In genomic region chr1:182061203-182061602, GRCm38 (mm10) we compare ENCODE assay signal across 23 mouse cellular contexts. TPM values are rescaled to one million over a fixed set of nuclear protein-coding genes. Genes with fewer than 3 reads are reported as not detected.
A peak's percentile ranks its signal among the peaks of the same experiment; 100 is the strongest.
DNase-seq lines count a peak whose midpoint lies in the region; ATAC-seq and TF ChIP-seq lines count a peak whose summit lies in the region.
"Had no signal": no experiment of that assay in that cellular context is flagged by ENCODE, and none has a peak within 500 bp of the region (broad histone marks: within the 10 kb centered on the region; RNA-seq: fewer than 3 reads in every experiment).

No protein-coding gene starts in this region.

- H3K36me3 ChIP-seq in intestine, embryonic 15.5 days: no peaks in the 10 kb centered on the region
- H3K36me3 ChIP-seq in intestine, postnatal 0 days (ENCODE audit: control insufficient read depth, insufficient read depth): no peaks in the 10 kb centered on the region
- no peaks in the 10 kb centered on the region for H3K36me3 ChIP-seq in stomach, postnatal 0 days (ENCODE audit: control insufficient read depth, insufficient read depth, low read length)
- H3K36me3 ChIP-seq in limb, embryonic 10.5 days: no peaks in the 10 kb centered on the region
- H3K36me3 ChIP-seq: embryonic facial prominence, embryonic 10.5 days; embryonic facial prominence, embryonic 12.5 days; forebrain, embryonic 15.5 days; G1E had no signal

- no peak for TF ChIP-seq CTCF in intestine, postnatal 0 days (IDR thresholded peaks at IDR 0.05; ENCODE audit: low read depth)
- no peak for TF ChIP-seq CTCF in stomach, postnatal 0 days (IDR thresholded peaks at IDR 0.05; ENCODE audit: low read depth)

- no peaks in the 10 kb centered on the region for H3K9me3 ChIP-seq in intestine, embryonic 15.5 days
- H3K9me3 ChIP-seq in intestine, postnatal 0 days (ENCODE audit: control insufficient read depth): no peaks in the 10 kb centered on the region
- H3K9me3 ChIP-seq in stomach, postnatal 0 days (ENCODE audit: control insufficient read depth, low read length): no peaks in the 10 kb centered on the region
- H3K9me3 ChIP-seq in limb, embryonic 10.5 days (replicated peaks): no peaks in the 10 kb centered on the region
- H3K9me3 ChIP-seq: embryonic facial prominence, embryonic 10.5 days; embryonic facial prominence, embryonic 12.5 days; forebrain, embryonic 13.5 days; forebrain, embryonic 15.5 days; G1E had no signal

- TF ChIP-seq EP300 in stomach, postnatal 0 days (optimal IDR thresholded peaks at IDR 0.05): no peak

- no peak overlapping the region for H3K9ac ChIP-seq in intestine, embryonic 15.5 days
- H3K9ac ChIP-seq in intestine, postnatal 0 days (ENCODE audit: low read depth, low read length): no peak overlapping the region
- no peak overlapping the region for H3K9ac ChIP-seq in stomach, postnatal 0 days (ENCODE audit: low read length)
- H3K9ac ChIP-seq: embryonic facial prominence, embryonic 12.5 days; forebrain, embryonic 13.5 days; forebrain, embryonic 15.5 days had no signal

- no peak overlapping the region for H3K27ac ChIP-seq in intestine, embryonic 15.5 days
- H3K27ac ChIP-seq in intestine, postnatal 0 days (ENCODE audit: low read depth, low read length): no peak overlapping the region
- H3K27ac ChIP-seq in stomach, postnatal 0 days (replicated peaks): no peak overlapping the region
- no peak overlapping the region for H3K27ac ChIP-seq in limb, embryonic 10.5 days
- H3K27ac ChIP-seq: embryonic facial prominence, embryonic 10.5 days; embryonic facial prominence, embryonic 12.5 days; forebrain, embryonic 13.5 days; forebrain, embryonic 15.5 days had no signal

- H3K4me3 ChIP-seq in intestine, embryonic 15.5 days (replicated peaks): no peak overlapping the region
- no peak overlapping the region for H3K4me3 ChIP-seq in intestine, postnatal 0 days (ENCODE audit: low read depth, low read length)
- H3K4me3 ChIP-seq in stomach, postnatal 0 days (ENCODE audit: low read depth, low read length): no peak overlapping the region
- no peak overlapping the region for H3K4me3 ChIP-seq in limb, embryonic 10.5 days
- H3K4me3 ChIP-seq: embryonic facial prominence, embryonic 10.5 days; embryonic facial prominence, embryonic 12.5 days; forebrain, embryonic 13.5 days; forebrain, embryonic 15.5 days had no signal

- H3K4me2 ChIP-seq in intestine, embryonic 15.5 days (replicated peaks): no peak overlapping the region
- H3K4me2 ChIP-seq in intestine, postnatal 0 days (replicated peaks; ENCODE audit: low read depth): no peak overlapping the region
- H3K4me2 ChIP-seq in stomach, postnatal 0 days (replicated peaks; ENCODE audit: low read depth): no peak overlapping the region
- H3K4me2 ChIP-seq: embryonic facial prominence, embryonic 12.5 days; forebrain, embryonic 13.5 days; forebrain, embryonic 15.5 days had no signal

- no peaks in the 10 kb centered on the region for H3K4me1 ChIP-seq in intestine, embryonic 15.5 days (replicated peaks)
- no peaks in the 10 kb centered on the region; the same call in 1 of the 2 replicates for H3K4me1 ChIP-seq in intestine, postnatal 0 days (replicated peaks; ENCODE audit: control insufficient read depth, insufficient read depth, low read length)
- no peaks in the 10 kb centered on the region for H3K4me1 ChIP-seq in stomach, postnatal 0 days (replicated peaks; ENCODE audit: control insufficient read depth, insufficient read depth)
- peaks cover 6% of the 10 kb centered on the region; the same call in 1 of the 2 replicates for H3K4me1 ChIP-seq in limb, embryonic 10.5 days
- H3K4me1 ChIP-seq: forebrain, embryonic 13.5 days; forebrain, embryonic 15.5 days had no signal

- no peaks in the 10 kb centered on the region for H3K27me3 ChIP-seq in intestine, embryonic 15.5 days (replicated peaks)
- H3K27me3 ChIP-seq in intestine, postnatal 0 days (replicated peaks; ENCODE audit: control insufficient read depth, insufficient read depth, low read length): no peaks in the 10 kb centered on the region
- H3K27me3 ChIP-seq in stomach, postnatal 0 days (ENCODE audit: control insufficient read depth, insufficient read depth, low read length): no peaks in the 10 kb centered on the region
- no peaks in the 10 kb centered on the region for H3K27me3 ChIP-seq in limb, embryonic 10.5 days (ENCODE audit: low read depth, poor library complexity, severe bottlenecking)
- H3K27me3 ChIP-seq: CH12.LX; embryonic facial prominence, embryonic 12.5 days; forebrain, embryonic 13.5 days; forebrain, embryonic 15.5 days; Patski had no signal

- peak; percentile 90 for ATAC-seq in intestine, embryonic 15.5 days
- peak; percentile 69 for ATAC-seq in intestine, postnatal 0 days
- peak; percentile 81 for ATAC-seq in stomach, postnatal 0 days (ENCODE audit: low FRiP score, low TSS enrichment)
- ATAC-seq: activated CD4-positive, CD25-positive, alpha-beta regulatory T cell, adult 4 months; CD4-positive, CD25-positive, alpha-beta regulatory T cell, adult 4 months; forebrain, embryonic 13.5 days; forebrain, embryonic 15.5 days; Patski had no signal

- 81% methylated on average over 4 of the region's 4 CpGs for WGBS in intestine, embryonic 15.5 days
- WGBS in intestine, postnatal 0 days: 56% methylated on average over 4 of the region's 4 CpGs
- 78% methylated on average over 4 of the region's 4 CpGs for WGBS in stomach, postnatal 0 days
- WGBS in limb, embryonic 10.5 days: 61% methylated on average over 4 of the region's 4 CpGs

- peak; percentile 41 for DNase-seq in stomach, postnatal 0 days (ENCODE audit: low spot score)
- no peak for DNase-seq in limb, embryonic 10.5 days (ENCODE audit: low spot score)
- DNase-seq in urinary bladder, adult 18-20 months (ENCODE audit: low spot score in 2 of 2): no peak
- DNase-seq: adrenal gland, adult 8-10 months; adrenal gland, postnatal 14 days; adrenal gland, postnatal 36 days; B cell, adult 2 months; cerebellum, adult 11-12 months; cerebellum, adult 2 months; cerebellum, adult 9-10 months; cerebellum, postnatal 10 days; cerebellum, postnatal 25 days had no signal

RNA-seq across cellular contexts. Expression of gene Enah, which starts 41.4 kb away (rescaled TPM):
- 12.3 and 13.4 TPM in 2 replicates for polyA plus RNA-seq in intestine, embryonic 15.5 days (2015; fragmentation: Nextera tagmentation; extraction: Ambion mirVana)
- 4.9 and 7.0 TPM in 2 replicates for polyA plus RNA-seq in intestine, postnatal 0 days (2015; fragmentation: Nextera tagmentation; extraction: Ambion mirVana)
- 8.4 and 8.5 TPM in 2 replicates for polyA plus RNA-seq in stomach, postnatal 0 days (2015; fragmentation: Nextera tagmentation; extraction: Ambion mirVana)
- 23.0 and 23.6 TPM in 2 replicates for polyA plus RNA-seq in limb, embryonic 10.5 days (2016; fragmentation: Nextera tagmentation; extraction: Ambion mirVana)
- polyA plus RNA-seq: G1E had no signal
